Mouse (Mus musculus): ENCODE measurements around the gene B4galt5.

DNA sequence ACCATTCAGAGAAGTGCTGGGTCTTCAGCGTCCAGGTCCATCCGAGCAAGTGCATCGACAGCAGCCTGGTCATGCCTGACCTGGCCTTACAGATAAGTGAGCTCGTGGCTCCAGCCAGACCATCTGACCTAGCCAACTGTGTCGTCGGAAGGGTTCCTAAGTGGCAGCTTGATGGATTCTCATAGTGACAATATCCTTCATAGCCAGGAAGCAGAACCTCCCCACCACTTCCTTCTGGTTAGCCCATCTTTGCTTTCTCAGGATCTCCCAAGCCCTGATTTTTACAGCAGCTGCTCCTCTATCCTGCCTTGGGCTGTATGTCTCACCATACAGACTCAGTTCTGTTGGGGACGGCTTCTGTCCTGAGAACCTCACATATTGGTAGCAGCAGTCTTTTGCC lies 45.4 kb upstream of the B4galt5 start:
- TF ChIP-seq CTCF (IDR thresholded peaks at IDR 0.05; ENCODE audit: control insufficient read depth, insufficient read depth, insufficient replicate concordance, low read depth, low read length), result no peak
- no peak for TF ChIP-seq POLR2A (IDR thresholded peaks at IDR 0.05; ENCODE audit: control insufficient read depth, low read depth, low read length)
